Mouse (Mus musculus) c-Kit-positive CD71-positive TER-119-positive erythroid progenitor cells, embryonic 14.5 days (primary cell): ENCODE data around the gene Col17a1.

Experiments used
- DNase-seq: peaks from one replicate; pipeline ENCODE4 v3.0.0-alpha.2; 2013; ENCODE audit warnings: low spot score

The Col17a1 gene

GRCm38 (mm10) chr19:47691994-47692393, at the start of gene Col17a1:
TSS of gene Col17a1 (minus strand) at chr19:47692094.
- DNase-seq = no peak

- peak; percentile 64 for DNase-seq
Measured at GRCm38 (mm10) chr19:47731931-47732330, 40.0 kb upstream of the Col17a1 start.

- DNase-seq = peak; percentile 92
Measured at GRCm38 (mm10) chr19:47731071-47731881, 39.4 kb upstream of the Col17a1 start, which contains the start of gene Sfr1. TSS of gene Sfr1 (plus strand) at chr19:47731682.

- peak; percentile 72 for DNase-seq
Measured at GRCm38 (mm10) chr19:47730691-47731070, 38.8 kb upstream of the Col17a1 start.

- DNase-seq = no peak
Measured at GRCm38 (mm10) chr19:47725643-47726140, 33.8 kb upstream of the Col17a1 start.

GRCm38 (mm10) chr19:47724903-47725302, 33.0 kb upstream of the Col17a1 start:
- DNase-seq = no peak

- DNase-seq = no peak
Measured at GRCm38 (mm10) chr19:47722471-47722870, 30.6 kb upstream of the Col17a1 start.

- DNase-seq = no peak
Measured at GRCm38 (mm10) chr19:47719147-47719546, 27.3 kb upstream of the Col17a1 start.

GRCm38 (mm10) chr19:47716144-47716543, 24.2 kb upstream of the Col17a1 start:
- no peak for DNase-seq

- DNase-seq = no peak
Measured at GRCm38 (mm10) chr19:47713457-47713856, 21.6 kb upstream of the Col17a1 start.

GRCm38 (mm10) chr19:47710376-47710775, 18.5 kb upstream of the Col17a1 start:
- no peak for DNase-seq

- no peak for DNase-seq
Measured at GRCm38 (mm10) chr19:47705772-47706309, 13.9 kb upstream of the Col17a1 start.

- no peak for DNase-seq
Measured at GRCm38 (mm10) chr19:47705080-47705771, 13.3 kb upstream of the Col17a1 start.

GRCm38 (mm10) chr19:47700509-47700908, 8.6 kb upstream of the Col17a1 start:
- DNase-seq = no peak

- DNase-seq = no peak
Measured at GRCm38 (mm10) chr19:47699743-47700142, 7.8 kb upstream of the Col17a1 start.

- DNase-seq = no peak
Measured at GRCm38 (mm10) chr19:47698266-47698665, 6.4 kb upstream of the Col17a1 start.

- no peak for DNase-seq
Measured at GRCm38 (mm10) chr19:47697067-47697466, 5.2 kb upstream of the Col17a1 start.

- DNase-seq = no peak
Measured at GRCm38 (mm10) chr19:47696411-47696810, 4.5 kb upstream of the Col17a1 start.

- no peak for DNase-seq
Measured at GRCm38 (mm10) chr19:47695725-47696124, 3.8 kb upstream of the Col17a1 start.

- DNase-seq = peak; percentile 4
Measured at GRCm38 (mm10) chr19:47689592-47689991, 2.3 kb downstream of the Col17a1 start.

- DNase-seq = no peak
Measured at GRCm38 (mm10) chr19:47678675-47679074, 13.2 kb downstream of the Col17a1 start.

- DNase-seq = peak; percentile 54
Measured at GRCm38 (mm10) chr19:47674419-47674818, 17.5 kb downstream of the Col17a1 start.

- DNase-seq = no peak
Measured at GRCm38 (mm10) chr19:47668399-47668798, 23.5 kb downstream of the Col17a1 start.
